Mouse (Mus musculus): ENCODE data around the gene Pbx1.
"Not testable (repeated sequence)": the region's sequence is repeated elsewhere in the genome, so short reads cannot be mapped to it uniquely, and the experiment has no call there.

Pbx1 gene

GRCm38 (mm10) chr1:168432232-168432280 lies at the start of gene Pbx1:
Gene Pbx1, minus strand, starts transcription at chr1:168432270.
- DNase-seq (ENCODE audit: low spot score), result not testable (repeated sequence)

GRCm38 (mm10) chr1:168479626-168480025 lies 47.6 kb upstream of the Pbx1 start:
- DNase-seq (ENCODE audit: low spot score), result no peak

- DNase-seq (ENCODE audit: low spot score), result no peak
These were observed 46.8 kb upstream of the Pbx1 start for GRCm38 (mm10) chr1:168478829-168479228.

GRCm38 (mm10) chr1:168476917-168477316 lies 44.8 kb upstream of the Pbx1 start:
- no peak for DNase-seq (ENCODE audit: low spot score)

- DNase-seq (ENCODE audit: low spot score), result peak; percentile 3
These were observed 44.3 kb upstream of the Pbx1 start for GRCm38 (mm10) chr1:168476216-168476897.

- DNase-seq (ENCODE audit: low spot score), result peak; percentile 4
These were observed 43.6 kb upstream of the Pbx1 start for GRCm38 (mm10) chr1:168475579-168476208.

GRCm38 (mm10) chr1:168473255-168474069 lies 41.4 kb upstream of the Pbx1 start:
- peak; percentile 16 for DNase-seq (ENCODE audit: low spot score)

- DNase-seq (ENCODE audit: low spot score), result no peak
These were observed 40.6 kb upstream of the Pbx1 start for GRCm38 (mm10) chr1:168472545-168473254.

GRCm38 (mm10) chr1:168459426-168459825 lies 27.4 kb upstream of the Pbx1 start:
- DNase-seq (ENCODE audit: low spot score), result no peak

- DNase-seq (ENCODE audit: low spot score), result no peak
These were observed 25.2 kb upstream of the Pbx1 start for GRCm38 (mm10) chr1:168457191-168457747.

GRCm38 (mm10) chr1:168455178-168455577 lies 23.1 kb upstream of the Pbx1 start:
- no peak for DNase-seq (ENCODE audit: low spot score)

GRCm38 (mm10) chr1:168433671-168434070 lies 1.6 kb upstream of the Pbx1 start:
- DNase-seq (ENCODE audit: low spot score), result no peak

- peak; percentile 92 for DNase-seq (ENCODE audit: low spot score)
These were observed 233 bp upstream of the Pbx1 start for GRCm38 (mm10) chr1:168432281-168432725.

GRCm38 (mm10) chr1:168431711-168432231 lies 299 bp downstream of the Pbx1 start:
- DNase-seq (ENCODE audit: low spot score), result peak; percentile 84

GRCm38 (mm10) chr1:168430868-168431710 lies 981 bp downstream of the Pbx1 start:
- DNase-seq (ENCODE audit: low spot score), result peak; percentile 54

GRCm38 (mm10) chr1:168429856-168430644 lies 2.0 kb downstream of the Pbx1 start:
- no peak for DNase-seq (ENCODE audit: low spot score)

GRCm38 (mm10) chr1:168429406-168429805 lies 2.7 kb downstream of the Pbx1 start:
- DNase-seq (ENCODE audit: low spot score), result no peak

GRCm38 (mm10) chr1:168428255-168428654 lies 3.8 kb downstream of the Pbx1 start:
- no peak for DNase-seq (ENCODE audit: low spot score)

- no peak for DNase-seq (ENCODE audit: low spot score)
These were observed 4.5 kb downstream of the Pbx1 start for GRCm38 (mm10) chr1:168427596-168427995.

- DNase-seq (ENCODE audit: low spot score), result no peak
These were observed 5.2 kb downstream of the Pbx1 start for GRCm38 (mm10) chr1:168426900-168427299.
